Mouse (Mus musculus) thymus, postnatal 0 days (tissue): Measurements from ENCODE around the gene Cd9. TPM values are rescaled to one million over a fixed set of nuclear protein-coding genes. Genes with fewer than 3 reads are reported as not detected.

ENCODE experiments used
- DNase-seq: peaks from one replicate; pipeline ENCODE4 v3.0.0-alpha.2; 2015; ENCODE audit warnings: low spot score
- polyA plus RNA-seq: library from polyadenylated mRNA; unstranded; fragments of >200 nt; fragmentation: Nextera tagmentation; extraction: Ambion mirVana; gene quantifications from 2 replicates; pipeline ENCODE4 v1.2.1, GENCODE M21; 2015

The Cd9 gene
- polyA plus RNA-seq, 1 experiment from 2014 or later: 85.6 TPM

DNA sequence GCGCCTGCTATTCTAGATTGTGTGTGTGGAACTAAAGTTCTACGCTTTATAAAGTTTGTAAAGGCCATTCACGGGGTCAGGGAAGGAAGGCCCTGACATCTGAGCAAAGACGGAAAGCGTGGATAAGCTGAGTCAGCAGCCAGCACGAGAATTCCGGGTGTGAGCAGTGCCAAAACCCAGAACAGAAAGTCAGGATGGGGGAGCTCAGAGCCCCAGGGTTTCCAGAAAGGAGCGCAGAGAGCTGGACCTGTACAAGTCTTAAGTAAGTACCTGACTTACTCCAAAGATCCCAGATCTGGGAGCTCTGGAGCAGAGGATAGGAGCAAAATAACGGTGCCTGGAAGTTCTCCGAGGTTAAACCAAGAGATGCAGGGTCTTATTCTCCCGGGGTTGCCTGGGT is 84.0 kb downstream of the Cd9 start:
- no peak for DNase-seq

Other genes starting within 250 kb of the Cd9 start
- 0.22 and 0.36 TPM in 2 replicates for gene Tuba3a, start 208.7 kb downstream of the Cd9 start, polyA plus RNA-seq
- gene Ltbr, start 180.9 kb downstream of the Cd9 start, polyA plus RNA-seq: 29.6 and 30.9 TPM in 2 replicates
- 9.0 and 9.5 TPM in 2 replicates for gene Scnn1a, start 174.1 kb downstream of the Cd9 start, polyA plus RNA-seq
- 67.3 and 67.9 TPM in 2 replicates for gene Tnfrsf1a, start 145.4 kb downstream of the Cd9 start, polyA plus RNA-seq
- gene Plekhg6, start 114.0 kb downstream of the Cd9 start, polyA plus RNA-seq: 1.0 and 1.2 TPM in 2 replicates
- 4.2 and 5.1 TPM in 2 replicates for gene Vwf, start 52.0 kb upstream of the Cd9 start, polyA plus RNA-seq
- gene Ano2, start 195.6 kb upstream of the Cd9 start, polyA plus RNA-seq: 0.05 TPM in 1 of 2 replicates, not detected in the other